Mouse (Mus musculus) C2C12 (cell line): ENCODE measurements around the gene Ccnd3.

Experiments used
- CEBPB ChIP-seq: IDR thresholded peaks from one replicate; pipeline ENCODE4 v1.6.1; 2011; ENCODE audit warnings: low read depth, mild to moderate bottlenecking, control low read depth, moderate library complexity
- CTCF ChIP-seq: IDR thresholded peaks from one replicate; pipeline ENCODE4 v1.5.1; 2011; ENCODE audit not compliant: control insufficient read depth, insufficient read depth, insufficient read length
- MAX ChIP-seq: IDR thresholded peaks from one replicate; pipeline ENCODE4 v1.6.1; 2011; ENCODE audit warnings: mild to moderate bottlenecking, control low read depth
- MYOD1 ChIP-seq: IDR thresholded peaks from one replicate; pipeline ENCODE4 v1.6.1; 2011; ENCODE audit warnings: low read depth; ENCODE audit not compliant: control insufficient read depth, insufficient read length
- MYOG ChIP-seq: IDR thresholded peaks from one replicate; pipeline ENCODE4 v1.6.1; 2011; ENCODE audit not compliant: control insufficient read depth, insufficient read length; ENCODE audit errors: extremely low read depth
- USF1 ChIP-seq: IDR thresholded peaks from one replicate; pipeline ENCODE4 v1.6.1; 2011; ENCODE audit warnings: low read depth, mild to moderate bottlenecking, control low read depth, moderate library complexity

DNA sequence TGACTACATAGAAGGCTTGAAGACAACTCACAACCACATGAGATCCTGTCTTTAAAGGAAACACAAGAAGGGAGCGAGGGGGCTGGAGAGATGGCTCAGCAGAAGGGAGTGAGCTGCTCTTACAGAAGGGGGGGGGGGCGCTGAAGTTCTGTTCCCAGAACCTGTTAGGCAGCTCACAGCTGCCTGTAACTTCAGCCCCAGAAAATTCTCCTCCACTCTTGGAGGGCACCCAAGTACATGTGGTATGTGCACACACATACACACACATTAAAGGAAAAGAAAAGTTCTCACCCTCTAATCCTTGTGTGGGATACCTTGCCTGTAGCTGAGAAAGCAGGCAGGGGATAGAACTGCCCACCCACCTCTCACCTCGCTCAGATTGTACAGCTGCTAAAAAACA, 52.3 kb downstream of the Ccnd3 start:
- no peak for TF ChIP-seq CTCF
- no peak for TF ChIP-seq MAX
- no peak for TF ChIP-seq MYOD1
- TF ChIP-seq USF1, result no peak
- no peak for TF ChIP-seq MYOG
- TF ChIP-seq CEBPB, result no peak
